Mouse (Mus musculus) neutrophil, adult 83 days (primary cell): ENCODE results near the gene Exph5. TPM values are rescaled to one million over a fixed set of nuclear protein-coding genes. Genes with fewer than 3 reads are reported as not detected.

Experiments
- total RNA-seq, 2 experiments: library from RNA; stranded (reverse); gene quantifications; one replicate each; pipeline ENCODE4 v1.2.4; 2023

The Exph5 gene
- total RNA-seq, result not detected

GRCm38 (mm10) chr9:53301269-53301720 lies at the start of gene Exph5:
Gene Exph5 (plus strand): TSS chr9:53301670.

GRCm38 (mm10) chr9:53383951-53384866 lies 82.7 kb downstream of the Exph5 start, which contains the start of gene Kdelc2:
Gene Kdelc2 (plus strand): TSS chr9:53384025.

GRCm38 (mm10) chr9:53402291-53402711 lies 100.8 kb downstream of the Exph5 start, which contains the start of gene 4930550C14Rik:
Gene 4930550C14Rik (plus strand): TSS chr9:53402325.

Other genes with a start within 250 kb of the Exph5 start
- 10 to 100 TPM; 10.2 to 10.9 TPM for gene Ddx10, start 53.6 kb upstream of the Exph5 start, total RNA-seq
- 1 to 10 TPM; 2.4 to 3.0 TPM for gene Kdelc2, start 82.4 kb downstream of the Exph5 start, total RNA-seq
- not detected for gene 4930550C14Rik, start 100.7 kb downstream of the Exph5 start, total RNA-seq
- gene Atm, start 235.1 kb downstream of the Exph5 start, total RNA-seq, result 1 to 10 TPM; 8.1 to 9.3 TPM
- gene Npat, start 235.4 kb downstream of the Exph5 start, total RNA-seq, result 10 to 100 TPM; 10.4 to 12.2 TPM